Mouse (Mus musculus) cerebellum, postnatal 14 days (tissue): ENCODE measurements around the gene Ntng1.

Experiments
- DNase-seq, 2 experiments: peaks; one replicate each; pipeline ENCODE4 v3.0.0; 2021; ENCODE audit warnings: mixed read lengths in 2 of 2

The Ntng1 gene

DNA sequence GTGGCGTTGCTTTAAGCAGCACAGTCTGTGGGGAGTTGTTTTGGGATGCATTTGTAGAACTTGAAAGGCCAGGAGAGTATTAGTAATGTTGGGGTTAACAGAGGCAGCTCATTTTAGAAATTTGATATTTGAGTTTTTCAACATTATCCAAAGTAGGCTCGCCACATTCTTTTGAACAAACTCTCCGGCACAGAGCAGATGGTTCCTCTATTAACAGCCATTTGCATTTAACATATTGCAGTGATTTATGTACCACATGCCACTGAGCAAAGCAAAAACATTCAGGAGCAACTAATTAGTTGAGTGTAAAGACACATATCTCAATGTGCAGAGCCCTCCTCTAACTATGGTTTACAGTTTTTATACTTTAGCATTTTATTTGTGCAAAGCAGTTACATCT is 224.8 kb downstream of the Ntng1 start:
- DNase-seq = no peak

DNA sequence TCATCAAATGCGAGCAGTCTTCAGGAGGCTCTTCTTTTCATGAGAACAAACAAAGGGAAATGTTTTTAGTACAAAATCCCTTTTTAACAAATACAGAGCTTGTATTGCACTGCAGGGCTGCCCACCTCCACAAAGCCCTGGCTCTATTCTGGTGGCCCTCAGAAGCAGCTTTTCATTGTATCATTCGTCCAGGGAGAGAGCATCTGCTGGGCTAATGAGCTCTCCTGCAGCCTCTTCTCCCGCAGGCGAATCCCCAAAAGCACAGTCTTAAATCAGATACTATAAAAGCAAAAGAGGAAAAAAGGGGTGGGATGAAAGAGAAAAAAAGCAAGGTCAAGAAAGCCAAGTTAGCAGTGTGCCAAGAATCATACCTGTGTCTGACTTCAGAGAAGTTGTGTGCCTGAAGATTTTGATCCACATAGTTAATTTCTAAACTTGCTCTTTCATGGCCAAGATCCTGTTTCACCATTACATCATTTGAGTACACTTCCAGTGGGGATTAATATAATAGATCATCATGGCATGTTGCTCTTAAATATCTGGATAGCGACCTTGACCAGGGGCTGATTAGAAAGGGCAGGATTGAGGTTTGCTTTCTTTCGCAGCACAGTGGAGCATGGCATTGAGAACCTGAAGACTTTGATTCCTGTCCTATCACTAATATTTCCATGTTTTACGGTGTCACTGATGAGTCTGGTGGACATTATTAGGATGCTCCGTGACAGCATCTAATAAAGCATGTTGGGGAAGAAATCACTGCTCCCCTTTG is 225.7 kb downstream of the Ntng1 start:
- DNase-seq = no peak

DNA sequence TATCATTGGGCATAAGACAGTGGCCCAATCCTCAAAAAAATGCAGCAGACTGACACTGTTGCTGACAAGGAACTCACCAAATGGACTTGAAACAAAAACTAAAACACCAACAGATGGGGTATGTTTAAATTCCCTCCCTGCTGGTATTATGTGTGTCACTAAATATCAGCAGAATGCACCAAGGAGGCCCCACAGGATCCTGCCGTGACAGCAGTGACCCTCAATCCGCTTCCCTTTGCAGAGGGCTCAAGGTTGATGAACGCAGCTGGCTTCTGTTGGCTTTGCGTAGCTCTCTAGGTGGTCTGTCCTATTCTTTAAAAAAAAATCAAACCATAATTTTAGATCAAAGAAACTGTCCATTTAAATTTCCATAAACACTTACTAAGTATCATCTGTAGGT is 226.7 kb downstream of the Ntng1 start:
- no peak for DNase-seq

GRCm38 (mm10) chr3:109914226-109914625 is 229.6 kb downstream of the Ntng1 start:
- peak; percentile 51 to 59 for DNase-seq

GRCm38 (mm10) chr3:109890600-109890999 is 253.2 kb downstream of the Ntng1 start:
- DNase-seq = no peak

DNA sequence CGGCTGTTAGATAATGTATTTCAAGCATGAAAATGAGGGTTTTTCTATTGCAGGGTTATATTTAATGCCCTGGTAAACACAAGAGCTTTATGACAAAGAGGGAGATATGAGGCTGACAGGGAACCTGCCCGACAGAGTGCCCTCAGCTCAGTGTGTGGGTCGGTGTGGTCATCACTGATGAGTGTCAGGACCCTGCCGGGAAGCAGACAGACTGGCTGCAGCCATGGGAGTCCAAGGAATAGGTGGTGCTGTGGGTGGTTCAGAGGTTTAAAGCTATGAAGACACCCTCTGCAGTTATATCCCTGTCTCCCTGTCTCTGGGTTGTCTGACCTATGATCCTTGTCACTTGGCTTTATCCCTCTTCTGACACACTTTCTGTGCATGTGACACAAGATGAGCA is 258.1 kb downstream of the Ntng1 start:
- DNase-seq = no peak

GRCm38 (mm10) chr3:109879061-109879460 is 264.8 kb downstream of the Ntng1 start:
- no peak for DNase-seq

DNA sequence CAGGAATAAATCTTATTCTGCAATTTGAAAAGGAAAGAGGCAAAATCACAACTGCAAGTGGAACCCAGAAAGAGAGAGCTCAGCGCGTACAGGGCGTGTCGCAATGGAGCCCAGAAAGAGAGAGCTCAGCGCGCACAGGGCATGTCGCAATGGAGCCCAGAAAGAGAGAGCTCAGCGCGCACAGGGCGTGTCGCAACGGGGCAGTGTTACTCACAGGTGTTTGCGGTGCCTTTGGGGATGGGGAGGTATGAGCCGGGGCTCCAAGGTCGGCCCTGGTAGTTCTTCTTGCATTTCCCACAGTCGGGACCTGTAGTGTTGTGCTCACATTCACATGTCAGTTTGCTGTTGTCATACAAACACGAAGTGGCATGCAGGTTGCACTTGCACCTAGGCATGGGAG is 271.8 kb downstream of the Ntng1 start:
- no peak for DNase-seq

- peak; percentile 95 to 98 for DNase-seq
Observed at GRCm38 (mm10) chr3:109858276-109858675, 285.5 kb downstream of the Ntng1 start.

GRCm38 (mm10) chr3:109854449-109855155 is 289.2 kb downstream of the Ntng1 start:
- no peak for DNase-seq

GRCm38 (mm10) chr3:109846660-109847059 is 297.2 kb downstream of the Ntng1 start:
- no peak for DNase-seq

GRCm38 (mm10) chr3:109825806-109826205 is 318.0 kb downstream of the Ntng1 start:
- no peak for DNase-seq

- no peak for DNase-seq
Observed at GRCm38 (mm10) chr3:109822803-109823474, 320.9 kb downstream of the Ntng1 start.

- DNase-seq = no peak
Observed at GRCm38 (mm10) chr3:109818821-109819685, 324.8 kb downstream of the Ntng1 start.

GRCm38 (mm10) chr3:109809065-109809464 is 334.7 kb downstream of the Ntng1 start:
- DNase-seq = no peak

GRCm38 (mm10) chr3:109807211-109807934 is 336.4 kb downstream of the Ntng1 start:
- DNase-seq = no peak

GRCm38 (mm10) chr3:109804145-109804544 is 339.7 kb downstream of the Ntng1 start:
- no peak for DNase-seq

GRCm38 (mm10) chr3:109803616-109804015 is 340.2 kb downstream of the Ntng1 start:
- no peak for DNase-seq

DNA sequence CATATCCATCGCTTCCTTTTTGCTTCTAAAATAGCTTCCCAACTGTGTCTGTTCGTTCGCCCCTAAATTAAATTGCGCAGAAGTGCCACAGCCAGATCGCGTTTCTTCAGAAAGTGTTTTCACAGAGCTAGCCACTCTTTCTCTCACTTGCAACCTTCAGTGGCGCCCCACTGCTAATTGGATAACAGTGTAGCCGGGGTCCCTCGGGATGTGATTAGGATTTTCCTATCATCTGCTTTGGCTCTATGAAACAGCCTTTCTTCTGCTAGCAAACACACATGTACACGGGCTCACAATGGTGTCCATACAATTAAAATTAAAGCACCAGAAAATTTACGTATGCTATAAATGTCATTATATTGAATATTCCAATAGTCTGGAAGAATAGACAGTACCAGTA is 346.5 kb downstream of the Ntng1 start:
- DNase-seq = no peak

DNA sequence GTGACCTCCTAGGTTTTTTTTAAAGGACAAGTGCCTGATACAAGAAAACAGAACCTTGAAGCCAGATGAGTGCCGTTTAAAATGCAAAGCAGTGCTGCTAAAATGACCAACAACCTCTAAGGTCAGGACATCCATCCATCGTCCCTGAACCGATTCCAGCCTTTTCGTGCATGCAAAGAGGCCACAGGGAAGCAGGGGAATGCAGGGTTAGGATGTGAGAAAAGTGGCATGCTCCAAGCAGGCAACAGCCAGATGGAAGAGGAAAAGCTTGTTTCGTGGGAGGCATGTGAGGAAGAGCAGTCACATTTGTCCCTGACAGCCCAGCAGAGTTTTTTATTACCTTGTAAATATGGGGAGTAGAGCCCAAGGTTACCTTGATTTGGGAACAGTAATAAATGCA is 360.6 kb downstream of the Ntng1 start:
- DNase-seq = no peak

DNA sequence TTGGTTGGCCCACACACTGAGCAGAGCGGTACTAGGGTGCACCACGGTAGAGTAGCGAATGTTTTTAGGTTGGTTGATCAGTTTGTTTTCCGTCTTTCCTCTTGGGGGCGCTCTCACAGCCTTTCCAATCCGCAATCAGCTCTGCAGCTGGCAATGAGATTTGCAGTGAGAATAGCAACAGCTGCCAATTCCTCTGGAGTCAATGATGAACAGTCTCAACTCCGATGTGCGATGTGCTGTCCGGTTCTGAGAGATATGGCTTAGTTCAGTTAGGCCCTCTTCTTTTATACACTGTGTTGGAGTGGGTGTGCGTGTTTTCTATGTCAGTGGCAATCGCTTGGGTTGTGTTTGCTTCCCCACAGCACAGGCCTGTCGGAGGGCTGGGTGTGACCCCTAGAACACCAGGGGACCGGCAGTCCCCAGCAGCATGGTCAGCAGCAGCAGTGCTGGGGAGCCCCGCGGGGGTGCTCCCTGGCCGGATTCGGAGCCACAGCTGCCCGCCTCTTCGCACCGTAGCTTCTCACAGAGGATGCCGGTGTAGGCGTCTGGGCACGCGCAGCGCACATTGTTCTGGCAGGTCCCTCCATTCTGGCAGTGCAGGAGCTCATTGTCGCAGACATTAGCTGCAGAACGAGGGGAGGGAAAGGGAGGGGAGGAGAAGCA is 361.4 kb downstream of the Ntng1 start:
- DNase-seq = peak; percentile 63 to 69

- no peak for DNase-seq
Observed at GRCm38 (mm10) chr3:109781917-109782288, 361.9 kb downstream of the Ntng1 start.
